In the genomic region with DNA sequence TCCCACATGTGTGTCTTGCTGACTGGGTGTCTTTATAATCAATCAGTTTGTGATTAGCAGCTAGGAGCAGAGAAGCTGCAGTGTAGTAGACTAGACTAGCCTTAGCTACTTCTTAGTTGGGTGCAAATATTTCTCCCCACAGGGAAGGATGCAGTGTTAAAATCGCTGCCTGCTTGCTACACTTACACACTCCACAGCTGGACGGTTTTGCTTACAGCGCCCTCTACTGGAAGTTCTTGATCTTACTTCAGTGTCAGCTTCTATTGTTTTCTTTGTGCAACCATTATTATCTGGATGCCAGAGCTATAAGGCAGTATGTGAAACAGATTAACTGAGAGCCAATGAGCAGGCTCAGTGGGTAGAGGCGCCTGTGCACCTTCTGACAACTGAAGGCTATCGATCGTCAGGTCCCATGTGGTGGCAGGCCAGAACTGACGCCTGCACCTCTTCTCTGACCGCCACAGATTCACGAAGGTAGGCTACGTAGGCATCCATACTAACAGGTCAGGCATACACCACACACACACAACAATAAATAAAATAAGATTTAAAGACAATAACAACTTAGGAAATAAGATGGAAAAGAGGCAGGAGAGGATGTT, we compare ENCODE assay signal across 10 mouse cellular contexts. TPM values are rescaled to one million over a fixed set of nuclear protein-coding genes. Genes with fewer than 3 reads are reported as not detected.
DNase-seq lines count a peak whose midpoint lies in the region; ATAC-seq and TF ChIP-seq lines count a peak whose summit lies in the region.
"Had no signal": no experiment of that assay in that cellular context is flagged by ENCODE, and none has a peak within 500 bp of the region (broad histone marks: within the 10 kb centered on the region; RNA-seq: fewer than 3 reads in every experiment).

No protein-coding gene starts in this region.

- no peaks in the 10 kb centered on the region for H3K9me3 ChIP-seq in embryonic facial prominence, embryonic 14.5 days (ENCODE audit: control insufficient read depth, low read length)
- no peaks in the 10 kb centered on the region for H3K9me3 ChIP-seq in midbrain, embryonic 12.5 days
- H3K9me3 ChIP-seq: embryonic facial prominence, embryonic 13.5 days; limb, embryonic 15.5 days had no signal

- H3K4me1 ChIP-seq in embryonic facial prominence, embryonic 14.5 days (ENCODE audit: control insufficient read depth, insufficient read depth, low read length), result no peaks in the 10 kb centered on the region
- no peaks in the 10 kb centered on the region for H3K4me1 ChIP-seq in midbrain, embryonic 12.5 days
- H3K4me1 ChIP-seq: embryonic facial prominence, embryonic 13.5 days; limb, embryonic 15.5 days had no signal

- H3K4me3 ChIP-seq in layer of hippocampus, adult 2 months, result no peak overlapping the region
- H3K4me3 ChIP-seq in embryonic facial prominence, embryonic 14.5 days (ENCODE audit: low read depth, low read length), result no peak overlapping the region
- no peak overlapping the region for H3K4me3 ChIP-seq in midbrain, embryonic 12.5 days
- H3K4me3 ChIP-seq: embryonic facial prominence, embryonic 13.5 days; limb, embryonic 15.5 days had no signal

- no peak overlapping the region for H3K9ac ChIP-seq in embryonic facial prominence, embryonic 14.5 days (ENCODE audit: low read depth, low read length)
- H3K9ac ChIP-seq in midbrain, embryonic 12.5 days (replicated peaks), result no peak overlapping the region
- H3K9ac ChIP-seq: embryonic facial prominence, embryonic 13.5 days; limb, embryonic 15.5 days had no signal

- no peak overlapping the region for H3K4me2 ChIP-seq in embryonic facial prominence, embryonic 14.5 days (ENCODE audit: low read depth, low read length)
- H3K4me2 ChIP-seq in midbrain, embryonic 12.5 days (replicated peaks), result no peak overlapping the region
- H3K4me2 ChIP-seq: embryonic facial prominence, embryonic 13.5 days; limb, embryonic 15.5 days had no signal

- 61% methylated on average over 10 of the region's 10 CpGs for WGBS in embryonic facial prominence, embryonic 14.5 days
- WGBS in large intestine, adult 2 months, result 67% methylated on average over 10 of the region's 10 CpGs
- 64% methylated on average over 10 of the region's 10 CpGs for WGBS in midbrain, embryonic 12.5 days

- peak; percentile 81 for TF ChIP-seq CTCF in layer of hippocampus, adult 2 months (conservative IDR thresholded peaks at IDR 0.05)

- ATAC-seq in embryonic facial prominence, embryonic 14.5 days (ENCODE audit: low read depth), result peak; percentile 53
- ATAC-seq in midbrain, embryonic 12.5 days (ENCODE audit: low FRiP score, low read depth), result peak; percentile 77

- H3K27ac ChIP-seq in layer of hippocampus, adult 2 months, result no peak overlapping the region
- H3K27ac ChIP-seq in embryonic facial prominence, embryonic 14.5 days (replicated peaks; ENCODE audit: low read depth, low read length), result no peak overlapping the region
- H3K27ac ChIP-seq in midbrain, embryonic 12.5 days (replicated peaks), result no peak overlapping the region
- H3K27ac ChIP-seq: embryonic facial prominence, embryonic 13.5 days; limb, embryonic 15.5 days had no signal

- H3K27me3 ChIP-seq in embryonic facial prominence, embryonic 14.5 days (replicated peaks; ENCODE audit: control insufficient read depth, insufficient read depth, low read length), result no peaks in the 10 kb centered on the region
- no peaks in the 10 kb centered on the region for H3K27me3 ChIP-seq in midbrain, embryonic 12.5 days
- H3K27me3 ChIP-seq: embryonic facial prominence, embryonic 13.5 days; limb, embryonic 15.5 days had no signal

- peaks cover 8% of the 10 kb centered on the region; the same call in 1 of the 2 replicates for H3K36me3 ChIP-seq in embryonic facial prominence, embryonic 14.5 days (ENCODE audit: control insufficient read depth, insufficient read depth, low read length)
- no peaks in the 10 kb centered on the region for H3K36me3 ChIP-seq in midbrain, embryonic 12.5 days

- peak; percentile 32 to 41 for DNase-seq in layer of hippocampus, adult 2 months (ENCODE audit: low spot score in 2 of 2)
- no peak for DNase-seq in layer of hippocampus, adult 9-10 months (ENCODE audit: low spot score)
- peak; percentile 51 for DNase-seq in MEL-GATA-1-ER (ENCODE audit: extremely low read depth, low read depth)
- DNase-seq in embryonic facial prominence, embryonic 14.5 days (ENCODE audit: low spot score), result peak; percentile 22
- DNase-seq in large intestine, adult 2 months (ENCODE audit: low read depth, low spot score), result peak; percentile 8
- no peak for DNase-seq in spleen, adult 12 weeks (ENCODE audit: low spot score)
- no peak for DNase-seq in kidney, adult 8-10 months

RNA-seq across cellular contexts. Expression of gene Ccdc59, which starts 6.1 kb away (rescaled TPM):
- 10 to 100 TPM; 21.4 to 22.6 TPM for total RNA-seq in layer of hippocampus, adult 2 months (2021)
- polyA plus RNA-seq in embryonic facial prominence, embryonic 14.5 days (2014; fragmentation: Nextera tagmentation; extraction: Ambion mirVana), result 56.4 and 58.4 TPM in 2 replicates
- polyA plus RNA-seq in large intestine, adult 2 months (2012; rRNA removed), result 2.8 and 4.8 TPM in 2 replicates
- 53.8 and 58.2 TPM in 2 replicates for polyA plus RNA-seq in midbrain, embryonic 12.5 days (2016; fragmentation: Nextera tagmentation; extraction: Ambion mirVana)

RNA-seq across cellular contexts. Expression of gene Mettl25, which starts 6.5 kb away (rescaled TPM):
- 1 to 10 TPM; 6.1 to 6.9 TPM for total RNA-seq in layer of hippocampus, adult 2 months (2021)
- polyA plus RNA-seq in embryonic facial prominence, embryonic 14.5 days (2014; fragmentation: Nextera tagmentation; extraction: Ambion mirVana), result 11.2 and 15.2 TPM in 2 replicates
- 2.0 and 2.1 TPM in 2 replicates for polyA plus RNA-seq in large intestine, adult 2 months (2012; rRNA removed)
- polyA plus RNA-seq in midbrain, embryonic 12.5 days (2016; fragmentation: Nextera tagmentation; extraction: Ambion mirVana), result 11.6 and 14.5 TPM in 2 replicates

Comparison
In these comparisons a context has a peak if more than half of its experiments do, and no peak if none do; other contexts are left out.
1. DNase-seq: peak in layer of hippocampus, adult 2 months (2 of 2), MEL-GATA-1-ER (single experiment), embryonic facial prominence, embryonic 14.5 days (single experiment) and large intestine, adult 2 months (single experiment); none in layer of hippocampus, adult 9-10 months (single experiment), spleen, adult 12 weeks (single experiment) and kidney, adult 8-10 months (0 of 2).